Mouse (Mus musculus) T-helper 1 cell (primary cell): Measurements from ENCODE around the gene Nr2f1.
"Not testable (repeated sequence)": the region's sequence is repeated elsewhere in the genome, so short reads cannot be mapped to it uniquely, and the experiment has no call there.

Experiments
- in situ Hi-C: fragments of 300-600 bp; cut with MboI, MseI; formaldehyde crosslinking; loops from one replicate; pipeline ENCODE4 v1.15.1; 2025; ENCODE audit warnings: high pct_unique_total_duplicates

Gene Nr2f1

GRCm38 (mm10) chr13:78199642-78200160 is at the start of gene Nr2f1:
Gene Nr2f1 (minus strand): TSS chr13:78199757.
- in situ Hi-C loops = loop anchor here (10.0 kb wide), 1 partner anchor 485 kb away; no protein-coding TSS in a partner anchor

DNA sequence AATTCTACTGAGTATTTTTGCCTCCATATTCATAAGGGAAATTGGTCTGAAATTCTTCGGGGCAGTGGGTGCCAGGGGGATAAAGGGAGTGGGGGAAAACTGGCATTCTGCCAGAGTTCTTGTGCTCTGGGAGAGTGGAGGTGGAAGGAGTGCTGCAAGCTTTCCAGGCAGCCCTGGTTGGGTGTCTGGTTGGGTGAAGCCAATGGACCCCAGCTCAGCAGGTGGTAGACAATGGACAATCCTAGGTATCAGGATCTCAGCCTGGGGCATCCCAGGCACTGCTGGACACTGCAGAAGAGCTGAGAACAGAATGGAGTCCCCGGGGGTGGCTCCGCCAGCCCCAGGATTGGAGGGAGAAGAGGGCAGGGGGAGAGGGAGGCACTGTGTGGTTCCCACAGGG is 22.1 kb upstream of the Nr2f1 start:
- in situ Hi-C loops = no loop called here

GRCm38 (mm10) chr13:78220238-78220637 is 20.7 kb upstream of the Nr2f1 start:
- in situ Hi-C loops = not testable (repeated sequence)

GRCm38 (mm10) chr13:78215223-78215622 is 15.7 kb upstream of the Nr2f1 start:
- in situ Hi-C loops = no loop called here

GRCm38 (mm10) chr13:78213155-78213554 is 13.6 kb upstream of the Nr2f1 start:
- in situ Hi-C loops = no loop called here

DNA sequence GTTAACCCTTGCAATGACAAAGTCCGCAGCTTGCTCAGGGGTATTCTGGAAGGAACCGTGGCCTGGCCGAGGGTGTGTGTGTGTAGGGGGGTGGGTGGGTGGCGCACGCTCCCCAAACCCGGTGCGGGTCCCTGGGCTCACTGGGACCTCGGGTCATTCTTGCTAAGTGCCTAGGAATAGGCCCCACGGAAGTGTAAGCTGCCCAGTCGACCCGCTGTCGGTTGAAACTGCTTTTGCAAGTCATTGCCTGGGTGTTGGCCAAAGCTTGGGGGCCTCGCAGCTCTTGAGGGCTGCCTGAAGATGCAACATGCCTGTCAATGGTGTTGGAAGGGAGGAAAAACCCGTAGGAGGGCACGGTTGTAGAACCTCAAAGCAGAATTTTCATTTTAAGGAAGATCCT is 12.6 kb upstream of the Nr2f1 start:
- in situ Hi-C loops = no loop called here

- in situ Hi-C loops = no loop called here
Observed at GRCm38 (mm10) chr13:78211231-78212010, 11.9 kb upstream of the Nr2f1 start.

DNA sequence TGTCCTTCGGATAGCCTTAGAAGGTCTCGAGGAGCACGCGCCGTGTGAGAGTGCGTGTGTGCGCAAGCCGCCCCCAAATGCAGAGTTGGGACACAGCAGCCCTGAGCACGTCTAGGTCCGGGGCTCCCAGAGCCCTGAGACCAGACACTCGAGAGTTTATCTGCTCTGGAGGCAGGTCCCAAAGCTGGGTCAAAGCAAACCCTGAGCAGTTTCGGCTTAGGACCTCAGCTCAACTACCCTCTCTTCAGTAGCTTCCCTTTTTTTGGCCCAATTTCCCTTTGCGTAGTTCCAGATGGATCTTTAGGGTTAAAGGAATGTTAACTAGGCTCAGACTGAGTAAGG is 11.2 kb upstream of the Nr2f1 start:
- in situ Hi-C loops = no loop called here

GRCm38 (mm10) chr13:78210029-78210747 is 10.6 kb upstream of the Nr2f1 start:
- in situ Hi-C loops = no loop called here

- in situ Hi-C loops = loop anchor here (10.0 kb wide), 1 partner anchor 495 kb away; no protein-coding TSS in a partner anchor
Observed at GRCm38 (mm10) chr13:78209611-78210028, 10.1 kb upstream of the Nr2f1 start.

GRCm38 (mm10) chr13:78208689-78209410 is 9.3 kb upstream of the Nr2f1 start:
- in situ Hi-C loops = loop anchor here (10.0 kb wide), 1 partner anchor 494 kb away; no protein-coding TSS in a partner anchor

- in situ Hi-C loops = loop anchor here (10.0 kb wide), 1 partner anchor 493 kb away; no protein-coding TSS in a partner anchor
Observed at GRCm38 (mm10) chr13:78207796-78208645, 8.5 kb upstream of the Nr2f1 start.

DNA sequence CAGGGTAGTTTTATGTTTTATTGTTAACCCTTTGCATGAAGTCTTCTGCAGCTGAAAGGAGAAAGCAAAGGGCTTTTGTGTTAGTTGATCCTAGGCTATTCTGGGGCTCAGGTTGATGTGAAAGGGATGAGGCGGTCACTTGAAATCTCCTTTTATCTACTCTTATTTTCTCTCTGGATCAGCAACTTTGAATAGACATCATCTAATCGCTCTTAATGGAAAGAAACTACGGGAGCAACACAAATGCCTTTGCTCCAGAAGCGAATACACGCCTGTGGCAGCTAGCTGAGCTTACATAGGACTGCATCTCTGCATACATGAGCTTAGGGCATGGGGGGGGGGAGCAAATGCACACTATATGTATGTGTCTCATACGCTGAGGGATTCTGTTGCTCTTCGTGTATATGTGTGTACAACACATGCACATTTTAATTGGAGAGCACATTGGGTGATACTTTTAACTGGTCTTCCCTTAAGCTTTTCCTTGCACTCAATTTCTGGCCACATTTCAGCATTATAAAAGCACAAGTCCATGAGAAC is 7.4 kb upstream of the Nr2f1 start:
- in situ Hi-C loops = loop anchor here (10.0 kb wide), 1 partner anchor 492 kb away; no protein-coding TSS in a partner anchor

- in situ Hi-C loops = loop anchor here (10.0 kb wide), 1 partner anchor 491 kb away; no protein-coding TSS in a partner anchor
Observed at GRCm38 (mm10) chr13:78205426-78205825, 5.9 kb upstream of the Nr2f1 start.

- in situ Hi-C loops = loop anchor here (10.0 kb wide), 1 partner anchor 489 kb away; no protein-coding TSS in a partner anchor
Observed at GRCm38 (mm10) chr13:78203348-78204061, 3.9 kb upstream of the Nr2f1 start.

GRCm38 (mm10) chr13:78202574-78203347 is 3.2 kb upstream of the Nr2f1 start:
- in situ Hi-C loops = loop anchor here (10.0 kb wide), 1 partner anchor 488 kb away; no protein-coding TSS in a partner anchor

DNA sequence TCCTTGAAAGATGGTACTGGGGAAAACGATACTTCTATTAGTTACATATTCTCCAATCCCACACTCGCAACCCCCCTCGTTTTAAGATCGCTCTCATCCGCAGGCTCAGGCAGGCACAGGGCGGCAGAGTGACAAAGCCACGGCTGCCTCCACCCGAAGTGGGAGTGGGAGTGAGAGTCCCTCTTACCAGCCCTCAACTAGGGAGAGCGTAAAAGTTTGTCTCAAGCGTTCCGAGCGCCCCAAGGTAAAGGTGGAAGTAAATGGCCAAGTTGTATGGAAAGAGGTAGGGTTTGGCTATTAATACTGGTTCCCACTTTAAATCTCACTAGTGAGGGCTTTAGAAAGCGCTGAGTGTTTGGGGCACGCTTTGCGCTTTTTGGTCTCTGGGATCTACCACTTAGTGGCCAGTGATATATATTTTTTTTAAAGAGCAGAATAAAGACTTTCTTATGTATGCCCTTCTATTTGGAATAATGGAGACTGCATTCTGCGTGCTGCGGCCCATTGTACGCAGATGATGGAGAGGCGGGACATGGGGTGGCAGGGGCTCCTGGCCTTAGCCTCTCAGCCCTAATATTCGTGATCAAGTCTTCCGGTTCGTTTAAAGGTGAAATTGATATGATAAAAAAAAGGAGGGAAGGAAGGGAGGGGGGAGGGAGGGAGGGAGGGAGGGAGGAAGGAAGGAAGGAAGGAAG is 2.5 kb upstream of the Nr2f1 start:
- in situ Hi-C loops = loop anchor here (10.0 kb wide), 1 partner anchor 487 kb away; no protein-coding TSS in a partner anchor
